Mouse (Mus musculus) c-Kit-negative CD71-positive TER-119-positive erythroid progenitor cells, embryonic 14.5 days (primary cell): ENCODE measurements around the gene Agpat4.

Experiments used
- DNase-seq: peaks from one replicate; pipeline ENCODE4 v3.0.0-alpha.2; 2013; ENCODE audit warnings: low read depth, low spot score

The Agpat4 gene

DNA sequence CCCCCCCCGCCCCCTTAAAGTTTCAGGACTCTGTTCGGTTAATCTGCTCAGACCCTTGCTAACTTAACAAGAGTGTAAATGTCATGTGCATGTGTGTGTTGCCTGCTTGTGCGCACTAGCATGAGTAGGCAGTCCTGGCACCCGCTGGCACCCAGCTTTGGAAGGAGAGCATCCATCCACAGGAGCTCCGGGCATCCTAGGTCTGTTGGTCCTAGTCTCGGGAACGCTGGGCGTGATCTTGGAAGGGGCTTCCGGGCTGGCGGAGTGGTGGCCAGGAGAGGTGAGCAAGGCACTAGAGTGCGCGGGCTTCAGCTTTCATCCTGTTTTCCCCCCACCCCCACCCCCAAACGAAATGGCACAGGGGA, at the start of gene Agpat4:
Gene Agpat4 (plus strand): TSS at position 144 of the 365 bp plus-strand sequence.
- DNase-seq: no peak

DNA sequence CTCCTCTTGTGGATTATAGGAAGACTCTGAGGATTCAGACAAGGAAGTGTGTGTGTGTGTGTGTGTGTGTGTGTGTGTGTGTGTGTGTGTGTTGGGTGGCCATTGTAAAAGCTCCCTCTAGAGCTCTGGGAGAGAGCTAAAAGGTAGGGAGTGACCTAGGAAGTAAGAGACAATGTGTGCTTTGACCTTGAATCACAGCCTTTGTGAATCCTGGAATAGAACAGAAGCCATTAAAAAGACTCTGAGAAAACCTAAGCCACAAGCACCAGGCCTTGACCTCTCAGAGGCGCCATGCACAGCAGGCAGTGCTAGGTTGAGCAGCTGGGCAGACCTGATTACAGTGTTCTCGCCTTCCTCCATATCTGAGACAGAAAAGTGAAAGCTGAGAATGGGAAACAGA, 41.7 kb upstream of the Agpat4 start:
- no peak for DNase-seq

DNA sequence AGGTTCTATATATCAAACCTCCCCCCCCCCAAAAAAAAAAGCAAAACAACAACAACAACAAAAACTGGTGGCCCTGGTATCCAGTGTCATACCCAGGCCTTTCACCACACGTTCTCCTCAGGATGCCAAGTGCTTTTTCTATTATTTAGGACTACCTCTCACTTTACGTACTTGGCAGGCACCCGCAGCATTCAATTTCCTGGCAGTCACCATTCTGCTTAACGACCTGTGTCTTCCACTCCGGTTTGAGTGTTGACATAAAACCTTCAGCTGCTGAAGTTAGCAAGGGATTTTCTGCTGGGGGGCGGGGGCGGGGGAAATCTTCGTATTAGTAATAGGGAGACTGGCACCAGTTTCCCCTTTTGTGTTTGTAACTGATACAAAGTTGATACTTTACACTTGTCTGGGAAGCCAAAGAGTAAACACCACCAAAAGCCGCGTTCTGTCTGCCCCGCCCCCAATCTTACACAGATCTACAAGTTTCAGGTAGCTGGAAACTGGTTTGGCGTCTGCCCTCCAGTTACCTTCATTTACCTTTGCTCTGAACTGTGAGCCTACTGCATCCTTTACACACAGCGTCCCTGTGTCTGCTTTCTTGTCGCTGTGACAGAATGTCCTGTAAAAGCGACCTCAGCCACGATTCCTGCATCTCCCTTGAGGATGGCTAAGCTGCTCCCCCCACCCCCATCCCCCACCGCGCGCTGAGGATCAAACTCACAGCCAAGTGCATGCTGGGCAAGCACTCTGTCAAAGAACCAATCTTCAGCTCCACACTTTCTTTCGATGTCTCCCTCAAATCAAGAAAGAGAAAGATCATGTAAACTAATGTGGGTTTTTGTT, 37.6 kb upstream of the Agpat4 start:
- DNase-seq: no peak

DNA sequence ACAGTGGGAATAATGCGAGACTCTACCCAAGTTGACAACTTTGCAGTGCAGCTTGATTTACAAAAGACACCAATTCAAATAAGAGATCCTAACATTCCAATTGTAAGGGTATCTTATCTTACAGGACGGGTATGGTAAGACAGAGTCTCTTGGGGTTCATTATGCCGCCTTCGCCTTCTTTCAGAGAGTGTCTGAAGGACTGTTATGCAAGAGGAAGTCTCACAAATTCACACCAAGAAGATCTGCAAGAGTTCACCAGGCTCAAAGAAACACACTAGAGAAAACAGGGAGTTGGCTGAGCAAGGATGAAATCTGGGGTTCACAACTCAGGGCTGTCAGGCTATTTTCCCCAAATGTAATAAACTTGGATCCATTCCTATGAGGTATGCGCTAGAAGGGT, 36.3 kb upstream of the Agpat4 start:
- no peak for DNase-seq

DNA sequence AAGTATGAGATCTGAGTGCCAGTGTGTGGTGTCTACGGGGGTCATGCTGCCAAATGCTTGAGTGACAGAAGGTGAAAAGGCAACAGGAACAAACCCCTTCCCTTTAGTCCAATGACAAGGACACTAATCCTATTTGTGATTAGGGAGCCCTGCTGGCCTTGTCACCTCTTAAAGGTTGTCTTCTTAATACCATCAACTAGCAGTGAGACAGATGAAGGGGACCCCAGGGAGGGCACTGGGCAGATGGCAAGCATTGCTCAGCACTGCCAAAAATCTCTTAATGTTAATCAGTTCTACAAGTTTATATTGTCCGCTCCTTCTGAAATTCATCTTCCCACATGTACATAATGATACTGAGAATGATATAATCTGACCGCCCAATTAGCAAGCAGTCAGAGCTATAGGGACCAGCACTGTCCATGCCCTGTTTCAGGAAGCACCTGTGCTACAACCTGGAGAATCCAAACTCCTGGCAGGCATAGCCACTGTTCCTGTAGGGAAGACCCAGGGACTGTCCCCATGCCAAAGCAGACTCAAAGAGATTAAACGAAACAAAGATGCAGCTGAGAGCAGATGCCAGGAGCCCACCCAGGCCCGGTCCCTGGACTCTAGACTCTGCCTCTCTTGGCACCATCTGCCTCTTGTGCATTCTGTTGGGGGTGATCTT, 28.1 kb upstream of the Agpat4 start:
- no peak for DNase-seq

DNA sequence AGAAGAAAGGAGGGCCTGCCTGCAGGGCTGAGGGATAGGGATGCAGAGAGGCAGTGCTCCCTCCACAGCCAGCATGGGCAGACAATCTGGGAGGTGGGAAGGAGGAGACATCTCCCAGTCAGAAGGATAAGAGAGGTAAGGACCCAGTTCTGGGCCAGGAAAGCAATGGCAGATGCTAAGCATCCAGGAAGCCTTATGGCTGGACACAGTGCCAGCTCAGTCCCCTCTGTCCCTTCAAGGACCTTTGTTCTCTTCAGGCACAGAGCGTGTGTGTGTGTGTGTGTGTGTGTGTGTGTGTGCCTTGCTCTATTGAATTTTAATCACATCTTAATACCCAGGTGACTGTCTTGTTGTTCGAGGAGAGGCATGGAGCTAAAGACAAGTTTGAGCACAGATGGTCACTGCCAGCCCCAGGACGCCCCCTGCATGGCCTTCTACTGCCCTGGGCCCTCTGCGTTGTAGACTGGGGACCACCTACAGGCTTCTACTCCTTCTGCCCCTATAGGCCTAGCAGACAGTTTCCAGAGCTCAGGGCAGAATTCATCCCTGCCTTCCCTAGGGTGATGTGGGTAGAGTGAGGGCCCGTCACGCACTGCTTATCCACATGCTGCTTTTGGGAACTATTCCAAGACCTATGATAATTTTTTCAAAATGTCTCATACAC, 25.5 kb upstream of the Agpat4 start:
- DNase-seq: no peak

DNA sequence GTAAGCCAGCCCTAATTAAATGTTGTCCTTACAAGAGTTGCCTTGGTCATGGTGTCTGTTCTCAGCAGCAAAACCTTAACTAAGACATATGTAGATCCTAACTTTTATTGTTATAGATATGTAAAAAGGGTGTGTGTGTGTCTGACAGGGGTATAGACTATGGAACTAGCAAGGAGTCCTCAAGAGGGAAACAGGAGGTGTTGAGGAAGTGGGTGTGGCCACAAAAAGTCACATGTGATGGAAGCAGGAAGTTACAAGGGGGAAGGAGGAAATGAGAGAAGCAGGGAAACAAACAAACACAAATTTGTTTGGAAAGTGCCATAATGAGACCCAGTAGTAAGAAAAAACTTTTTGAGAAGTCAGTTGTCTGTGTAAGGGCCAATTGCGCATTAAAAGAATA, 24.5 kb upstream of the Agpat4 start:
- DNase-seq: no peak

DNA sequence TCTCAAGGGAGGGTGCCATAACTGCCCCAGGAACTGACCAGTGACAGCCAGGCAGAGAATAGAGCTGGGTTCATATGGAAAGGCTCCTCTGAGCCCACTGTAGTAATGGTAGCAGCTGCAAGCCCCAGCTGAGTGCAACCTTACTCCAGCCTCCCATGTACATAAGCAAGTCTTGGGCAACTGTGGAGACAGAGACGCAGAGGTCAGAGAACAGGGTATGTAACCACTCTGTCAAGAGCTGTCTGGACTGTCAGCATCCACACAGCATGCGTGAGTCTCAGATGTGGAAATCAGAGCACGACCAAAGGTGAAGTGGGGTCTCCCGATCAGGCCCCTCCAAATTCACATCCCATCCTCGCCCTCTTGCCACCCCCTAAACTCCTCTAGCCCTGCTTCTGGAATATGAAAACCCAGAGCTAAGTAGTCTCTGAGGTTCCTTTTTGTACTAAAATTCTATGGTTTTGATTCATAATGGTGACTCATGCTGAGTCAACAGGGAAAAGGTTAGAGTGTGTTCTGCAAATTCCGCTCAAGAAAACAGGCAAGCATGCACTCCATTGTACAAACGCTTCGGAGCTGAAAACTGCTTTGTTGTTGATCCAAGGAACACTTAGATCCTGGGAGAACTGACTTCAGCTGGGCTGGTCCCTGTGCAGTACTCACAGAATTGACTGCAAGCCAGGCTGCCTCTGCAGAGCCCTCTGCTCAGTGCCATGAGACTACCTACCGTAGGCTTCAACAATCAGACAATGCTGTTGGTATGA, 23.5 kb upstream of the Agpat4 start:
- DNase-seq: no peak

DNA sequence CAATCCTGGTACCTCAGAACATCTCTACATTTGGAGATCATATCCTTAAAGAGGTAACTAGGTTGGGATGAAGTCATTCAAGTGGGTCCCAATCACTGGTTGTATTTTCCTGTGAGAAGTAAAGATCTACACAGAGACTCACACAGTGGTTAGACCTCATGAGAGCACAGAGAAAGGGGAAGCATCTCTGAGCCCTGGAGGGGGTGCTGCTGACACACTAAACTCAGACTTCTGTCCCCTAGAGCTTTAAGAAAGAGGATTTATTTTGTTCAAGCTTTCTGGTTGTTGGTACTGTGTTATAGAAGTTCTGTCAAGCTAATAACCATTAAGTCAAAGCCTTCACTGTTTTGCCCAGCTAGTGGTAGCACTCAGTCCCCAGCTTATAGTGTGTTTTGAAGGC, 19.1 kb upstream of the Agpat4 start:
- DNase-seq: no peak

DNA sequence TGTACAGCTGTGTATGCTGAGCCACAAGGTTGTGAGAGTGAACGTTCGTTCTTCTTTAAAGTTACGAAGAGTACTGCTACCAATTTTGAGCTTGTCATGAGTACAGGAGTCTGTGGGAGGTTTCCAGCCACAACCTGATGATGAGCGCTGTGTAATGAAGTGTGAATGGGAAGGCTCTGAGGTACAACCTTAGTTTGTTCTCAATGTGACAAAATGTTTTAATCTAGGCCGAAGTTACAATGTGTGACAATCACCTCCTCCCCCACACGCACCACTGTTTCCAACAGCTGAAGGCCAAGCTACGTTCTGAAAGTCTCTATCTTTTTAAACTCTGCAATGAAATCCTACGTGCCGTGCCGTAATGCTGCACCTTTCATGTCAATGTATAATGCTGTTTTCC, 16.2 kb upstream of the Agpat4 start:
- DNase-seq: no peak

DNA sequence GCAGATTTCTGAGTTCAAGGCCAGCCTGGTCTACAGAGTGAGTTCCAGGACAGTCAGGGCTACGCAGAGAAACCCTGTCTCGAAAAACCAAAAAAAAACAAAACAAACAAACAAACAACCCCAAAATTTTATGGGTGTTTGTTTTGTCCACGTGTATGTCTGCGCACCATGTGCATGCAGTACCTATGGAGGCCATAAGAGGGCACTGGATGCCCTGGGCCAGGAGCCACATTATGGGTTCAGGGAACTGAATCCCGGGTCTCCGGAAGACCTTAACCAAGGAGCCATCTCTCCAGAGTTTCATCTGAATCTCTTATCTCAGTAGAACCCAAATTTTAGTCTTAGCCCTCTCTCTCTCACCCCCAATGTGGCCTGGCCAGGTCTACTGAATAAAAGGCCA, 14.7 kb upstream of the Agpat4 start:
- no peak for DNase-seq

DNA sequence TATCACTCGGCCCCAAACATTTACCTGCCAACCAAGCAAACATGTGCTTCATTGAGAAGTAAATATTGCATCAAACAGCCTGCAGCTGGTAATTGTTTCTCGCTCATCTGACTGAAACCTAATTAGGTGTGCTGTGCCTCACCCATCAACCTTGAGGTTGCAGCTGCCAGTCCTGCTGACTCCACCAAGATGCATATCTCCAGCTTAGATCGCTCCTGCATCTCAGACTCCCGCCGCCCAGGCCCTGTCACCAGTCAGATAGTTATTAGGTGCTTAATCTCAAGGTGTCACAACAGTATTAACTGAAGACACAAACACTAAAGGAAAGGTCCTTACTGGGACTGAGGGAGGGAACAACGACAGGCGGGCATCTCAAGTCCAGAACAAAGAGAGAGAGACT, 14.3 kb upstream of the Agpat4 start:
- no peak for DNase-seq

DNA sequence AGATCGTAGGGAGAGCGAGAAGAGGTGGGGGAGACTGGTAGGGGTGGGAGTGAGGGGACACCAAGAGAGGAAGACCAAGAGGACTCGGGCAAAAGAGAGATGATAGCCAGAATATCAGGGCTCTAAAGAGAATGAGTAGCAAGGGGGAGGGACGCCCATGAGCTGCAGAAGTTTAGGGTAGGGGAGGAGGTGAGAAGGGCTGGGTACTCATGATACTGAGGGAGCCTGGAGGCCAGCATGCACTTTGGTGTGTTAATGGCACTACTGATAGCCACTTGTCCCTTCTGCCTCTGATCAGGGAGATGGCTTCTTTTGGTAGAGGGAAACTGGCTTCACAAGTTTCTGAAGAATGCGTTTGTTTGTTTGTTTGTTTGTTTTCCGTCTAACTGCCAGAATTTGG, 13.8 kb upstream of the Agpat4 start:
- DNase-seq: no peak

DNA sequence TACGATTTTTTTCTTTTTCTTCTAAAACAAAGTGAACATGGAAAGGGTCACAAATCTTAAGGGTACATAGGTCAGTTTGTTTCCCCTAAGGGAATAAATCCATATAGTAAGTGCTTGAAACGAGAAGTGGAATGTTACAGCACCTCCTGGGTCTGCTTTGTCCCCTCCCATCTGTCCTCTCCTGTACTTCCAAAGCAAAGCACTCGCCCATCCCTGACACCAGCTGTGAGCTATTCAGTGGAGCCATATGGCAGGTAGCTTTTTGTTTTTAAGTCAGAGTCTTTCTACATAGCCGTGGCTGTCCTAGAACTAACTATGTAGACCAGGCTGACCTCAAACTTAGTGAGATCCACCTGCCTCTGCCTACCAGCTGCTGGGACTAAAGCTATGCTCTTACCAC, 12.2 kb upstream of the Agpat4 start:
- no peak for DNase-seq

DNA sequence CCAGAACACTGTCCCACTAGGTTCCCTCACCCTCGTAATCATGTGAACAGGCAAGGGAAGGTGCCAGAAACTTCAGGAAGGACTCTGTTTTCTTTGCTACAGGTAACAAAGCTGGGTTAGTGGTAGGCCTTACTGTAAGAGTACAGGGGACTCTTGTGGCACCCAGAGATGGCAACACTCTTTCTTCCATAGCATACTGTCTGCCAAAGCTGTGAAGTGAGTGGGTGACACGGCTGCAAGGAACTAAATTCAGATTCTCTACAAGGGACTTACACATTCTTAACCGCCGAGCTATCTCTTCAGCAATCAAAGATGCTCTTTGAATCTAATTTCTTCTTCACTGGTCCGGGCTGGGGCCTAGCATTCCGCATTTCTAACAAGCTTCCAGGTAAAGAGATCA, 4.9 kb upstream of the Agpat4 start:
- no peak for DNase-seq

DNA sequence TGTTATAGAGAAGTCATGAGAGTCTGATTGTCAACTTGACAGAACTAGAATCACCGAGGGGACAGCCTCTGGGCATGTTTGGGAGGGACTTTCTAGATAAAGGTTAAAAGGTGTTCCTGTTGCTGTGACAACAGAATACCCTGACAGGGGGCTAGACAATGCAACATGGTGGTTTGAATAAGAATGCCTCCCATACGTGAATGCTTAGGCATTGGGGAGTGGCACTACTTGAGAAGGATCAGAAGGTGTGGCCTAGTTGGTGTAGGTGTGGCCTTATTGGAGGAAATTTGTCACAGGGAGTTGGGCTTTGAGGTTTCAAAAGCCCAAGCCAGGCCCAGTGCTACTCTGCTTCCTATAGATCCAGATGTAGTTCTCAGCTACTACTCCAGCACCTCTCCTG, 3.4 kb upstream of the Agpat4 start:
- DNase-seq: no peak

DNA sequence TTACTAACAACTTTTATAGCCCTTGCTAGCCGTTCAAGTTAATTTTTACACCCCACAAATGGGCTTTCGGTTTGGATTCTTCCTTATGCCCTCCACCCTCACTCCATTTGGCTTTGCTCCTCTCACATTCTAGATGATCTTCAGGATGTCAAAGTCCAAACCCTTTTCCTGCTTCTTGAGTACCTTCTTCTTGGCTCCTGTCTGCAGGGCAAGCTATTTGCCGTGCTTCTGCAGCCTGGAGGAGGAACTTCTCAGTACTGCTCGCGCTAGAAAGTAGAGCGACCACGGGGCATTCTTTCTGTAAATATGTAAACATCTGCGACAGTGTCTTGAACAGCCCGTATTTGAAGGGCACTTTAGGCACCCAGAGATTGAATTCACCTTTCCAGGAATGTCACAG, 373 bp upstream of the Agpat4 start:
- no peak for DNase-seq

DNA sequence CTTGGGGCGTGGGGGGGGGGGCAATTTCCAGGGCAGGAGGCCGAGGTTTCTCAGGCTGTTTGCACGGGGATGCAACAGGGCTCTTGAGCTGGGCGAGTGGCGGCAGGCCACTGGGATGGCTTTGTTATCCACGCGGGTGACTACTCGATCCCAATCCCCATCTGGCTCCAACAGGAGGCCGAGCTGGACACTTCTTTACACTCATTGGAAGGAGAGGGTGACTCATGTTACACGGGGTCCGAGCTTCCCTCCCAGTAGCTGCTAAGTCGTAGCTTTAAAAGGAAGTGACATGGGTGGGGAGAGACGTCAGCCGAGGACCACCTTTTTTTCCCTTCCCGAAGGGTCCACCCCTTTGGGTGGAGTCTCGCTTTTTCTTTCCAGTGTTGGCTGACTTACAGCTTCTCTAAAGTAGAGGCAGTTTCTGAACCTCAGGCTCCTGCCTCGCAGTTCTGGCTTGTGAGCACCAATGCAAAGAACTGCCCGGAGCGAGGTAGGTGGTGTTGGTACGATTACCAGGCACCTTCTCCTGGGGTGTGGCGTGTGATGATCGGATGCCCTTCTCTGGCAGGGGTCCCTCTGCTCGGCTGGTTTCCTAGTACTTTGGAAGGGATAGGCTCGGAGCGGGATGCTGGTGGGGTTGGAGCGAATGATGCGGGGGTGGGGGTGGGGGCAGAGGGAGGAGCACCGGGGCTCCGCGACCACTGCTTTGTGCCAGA, 580 bp downstream of the Agpat4 start:
- DNase-seq: peak; percentile 69

DNA sequence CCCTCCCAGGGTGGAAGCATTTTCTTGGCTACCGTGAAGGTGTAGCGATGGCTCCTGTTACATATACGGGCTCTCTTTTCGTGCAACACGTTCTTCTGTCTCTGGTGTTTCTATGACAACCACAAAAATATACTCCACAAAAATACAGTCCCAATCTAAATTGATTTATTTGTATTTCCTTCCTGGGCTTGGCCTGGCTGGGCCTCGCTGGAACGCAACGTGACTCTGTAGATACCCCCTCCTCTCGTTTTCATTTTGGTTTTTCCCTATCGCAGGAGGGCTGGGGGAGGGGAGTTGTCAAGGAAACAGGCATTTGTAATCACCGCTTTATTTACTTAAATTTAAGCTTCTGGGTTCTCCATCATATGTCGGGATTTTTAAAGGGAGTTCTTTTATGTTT, 1.2 kb downstream of the Agpat4 start:
- DNase-seq: no peak

DNA sequence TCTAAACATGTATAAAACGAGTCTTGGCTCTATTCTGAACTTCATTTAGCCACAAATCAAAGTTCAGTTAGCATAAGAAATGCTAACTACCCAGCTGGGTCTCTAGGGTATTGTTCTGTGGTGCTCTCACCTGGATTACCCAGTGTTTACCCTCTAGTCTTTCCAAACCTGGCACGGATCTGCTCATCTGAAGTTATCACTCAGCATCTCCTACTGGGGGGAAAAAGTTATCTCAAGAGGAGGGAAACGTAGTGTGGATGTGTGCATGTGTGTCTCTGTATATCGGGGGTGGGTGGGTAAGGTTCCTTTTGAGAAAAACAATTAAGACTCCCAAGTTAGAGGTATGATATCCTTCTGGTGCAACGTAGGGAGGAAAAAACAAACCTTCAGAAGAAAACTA, 1.8 kb downstream of the Agpat4 start:
- DNase-seq: no peak

DNA sequence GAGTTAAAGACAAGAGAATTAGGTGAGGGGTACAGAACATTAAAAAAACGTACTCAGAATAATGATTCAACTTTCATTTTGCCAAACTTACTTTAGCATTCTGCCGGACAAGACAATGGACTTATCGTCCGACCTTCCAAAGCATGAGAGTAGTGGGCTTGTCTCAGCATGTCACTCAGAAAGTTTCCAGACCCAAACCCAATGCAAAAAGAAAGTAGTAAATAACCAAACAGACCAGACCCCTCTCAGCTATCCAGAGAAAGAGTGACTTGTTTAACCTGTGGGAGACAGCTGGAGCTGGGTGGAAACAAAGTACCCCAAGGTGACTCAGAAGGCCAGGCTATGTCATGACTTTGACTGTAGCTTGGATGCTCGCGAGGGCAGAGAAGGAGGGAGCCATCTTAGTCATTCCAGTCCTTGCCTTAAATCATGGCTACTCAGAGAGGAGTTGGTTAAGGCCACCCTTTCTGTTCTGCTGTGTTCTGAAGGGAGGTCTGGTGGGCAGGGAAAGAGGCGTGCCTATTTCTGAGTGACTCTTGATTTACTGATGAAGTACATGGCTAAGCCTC, 2.8 kb downstream of the Agpat4 start:
- no peak for DNase-seq
